Mouse (Mus musculus): ENCODE measurements around the gene Dnah14. TPM values are rescaled to one million over a fixed set of nuclear protein-coding genes. Genes with fewer than 3 reads are reported as not detected.
A peak's percentile ranks its signal among the peaks of the same experiment; 100 is the strongest.

The Dnah14 gene
- 0.61 and 0.94 TPM in 2 replicates for polyA plus RNA-seq (2014; fragmentation: Nextera tagmentation; extraction: Ambion mirVana)

GRCm38 (mm10) chr1:181576322-181576721 is at the start of gene Dnah14:
Dnah14 (plus strand) TSS chr1:181576559.
- 82% methylated on average over 12 of the region's 12 CpGs for WGBS

DNA sequence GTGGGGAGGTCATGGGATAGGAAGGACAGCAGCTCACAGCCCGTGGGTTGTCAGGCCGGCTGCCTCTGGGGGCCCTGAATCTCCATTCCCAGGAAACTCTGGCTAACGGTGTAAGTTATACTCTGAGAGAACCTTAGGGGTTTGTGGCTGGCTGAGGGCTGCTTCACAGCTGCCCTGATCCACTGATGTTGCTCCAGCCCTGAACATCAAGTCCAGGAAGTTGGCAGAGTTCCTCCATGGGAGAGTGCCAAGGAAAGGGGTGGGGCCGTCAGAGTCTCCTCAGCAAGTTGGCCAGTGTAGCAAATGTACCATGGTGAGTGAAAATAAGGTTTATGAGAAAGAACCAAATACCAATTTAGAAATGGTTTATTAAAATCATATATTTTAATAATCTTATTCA is 47.0 kb upstream of the Dnah14 start:
- ATAC-seq (ENCODE audit: low read depth) = no peak

More at GRCm38 (mm10) chr1:181576322-181576721, at the start of gene Dnah14:
- Histone ChIP-seq H3K27me3 (ENCODE audit: control insufficient read depth, insufficient read depth, low read length) (no peaks in the 10 kb centered on the region), H3K4me1 (ENCODE audit: control insufficient read depth, insufficient read depth, low read length) (no peaks in the 10 kb centered on the region), H3K9ac (replicated peaks; ENCODE audit: low read depth, low read length) (no peak within 1 kb of the TSS), H3K4me2 (ENCODE audit: low read depth, low read length) (no peak within 1 kb of the TSS), H3K4me3 (ENCODE audit: low read depth, low read length) (no peak within 1 kb of the TSS), H3K27ac (ENCODE audit: low read depth, low read length) (no peak within 1 kb of the TSS), H3K9me3 (ENCODE audit: control insufficient read depth, low read length) (no peaks in the 10 kb centered on the region), H3K36me3 (ENCODE audit: control insufficient read depth, insufficient read depth, low read length) (no peaks in the 10 kb centered on the region)
- ATAC-seq (ENCODE audit: low read depth) = no peak

DNA sequence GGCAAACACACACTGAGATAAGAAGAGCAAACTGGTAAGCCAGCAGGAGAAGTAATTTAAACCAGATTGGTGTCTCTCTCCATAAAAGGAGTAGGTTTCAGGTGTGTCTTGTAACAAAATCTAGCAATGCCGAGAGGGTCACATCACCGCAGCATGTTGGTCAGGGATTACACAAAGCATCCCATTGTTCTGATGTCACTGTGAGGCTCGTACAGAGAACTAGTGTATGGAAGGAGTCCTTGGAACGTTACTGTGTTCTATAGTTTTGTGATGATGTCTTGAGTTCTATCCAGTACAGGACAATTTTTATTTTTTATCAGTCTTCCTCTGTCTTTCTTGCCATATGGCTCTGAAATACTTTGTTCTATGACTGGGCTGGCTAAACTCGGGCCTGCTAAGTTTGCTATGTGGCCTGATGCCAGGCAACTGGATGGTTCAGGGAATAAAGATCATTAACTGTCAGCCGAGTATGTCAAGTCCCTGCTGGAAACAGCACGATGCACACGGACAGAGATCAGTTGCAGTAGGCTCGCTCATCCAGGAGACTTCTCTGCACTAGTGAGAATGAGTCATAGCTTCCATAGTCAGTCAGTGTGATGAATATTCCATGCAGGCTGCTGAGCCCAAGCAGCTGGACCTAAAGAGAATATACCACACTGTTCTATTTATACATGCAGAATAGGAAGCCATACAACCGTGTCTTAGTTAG is 41.0 kb upstream of the Dnah14 start:
- no peaks in the 10 kb centered on the region for H3K27me3 ChIP-seq (ENCODE audit: control insufficient read depth, insufficient read depth, low read length)

More for the DNA sequence above, 47.0 kb upstream of the Dnah14 start:
- Histone ChIP-seq H3K27ac (ENCODE audit: low read depth, low read length) (no peak overlapping the region), H3K9ac (replicated peaks; ENCODE audit: low read depth, low read length) (no peak overlapping the region), H3K4me2 (ENCODE audit: low read depth, low read length) (no peak overlapping the region), H3K4me1 (ENCODE audit: control insufficient read depth, insufficient read depth, low read length) (no peaks in the 10 kb centered on the region), H3K4me3 (ENCODE audit: low read depth, low read length) (no peak overlapping the region), H3K27me3 (ENCODE audit: control insufficient read depth, insufficient read depth, low read length) (no peaks in the 10 kb centered on the region), H3K9me3 (ENCODE audit: control insufficient read depth, low read length) (no peaks in the 10 kb centered on the region), H3K36me3 (ENCODE audit: control insufficient read depth, insufficient read depth, low read length) (no peaks in the 10 kb centered on the region)
- 74% methylated on average over 4 of the region's 4 CpGs for WGBS

GRCm38 (mm10) chr1:181537627-181538525 is 38.5 kb upstream of the Dnah14 start:
- 94% methylated on average over 9 of the region's 9 CpGs for WGBS
- no peak overlapping the region for H3K4me2 ChIP-seq (ENCODE audit: low read depth, low read length)
- H3K4me3 ChIP-seq (ENCODE audit: low read depth, low read length) = no peak overlapping the region
- H3K4me1 ChIP-seq (ENCODE audit: control insufficient read depth, insufficient read depth, low read length) = no peaks in the 10 kb centered on the region
- H3K9me3 ChIP-seq (ENCODE audit: control insufficient read depth, low read length) = no peaks in the 10 kb centered on the region
- no peak for ATAC-seq (ENCODE audit: low read depth)
- H3K9ac ChIP-seq (replicated peaks; ENCODE audit: low read depth, low read length) = no peak overlapping the region
- no peak overlapping the region for H3K27ac ChIP-seq (ENCODE audit: low read depth, low read length)
- H3K27me3 ChIP-seq (ENCODE audit: control insufficient read depth, insufficient read depth, low read length) = no peaks in the 10 kb centered on the region
- H3K36me3 ChIP-seq (ENCODE audit: control insufficient read depth, insufficient read depth, low read length) = no peaks in the 10 kb centered on the region

More for the DNA sequence above, 41.0 kb upstream of the Dnah14 start:
- no peak overlapping the region for H3K9ac ChIP-seq (replicated peaks; ENCODE audit: low read depth, low read length)
- no peaks in the 10 kb centered on the region for H3K9me3 ChIP-seq (ENCODE audit: control insufficient read depth, low read length)
- no peak overlapping the region for H3K27ac ChIP-seq (ENCODE audit: low read depth, low read length)
- no peaks in the 10 kb centered on the region for H3K36me3 ChIP-seq (ENCODE audit: control insufficient read depth, insufficient read depth, low read length)
- no peak overlapping the region for H3K4me3 ChIP-seq (ENCODE audit: low read depth, low read length)
- ATAC-seq (ENCODE audit: low read depth) = no peak
- WGBS = 51% methylated on average over 10 of the region's 10 CpGs
- H3K4me2 ChIP-seq (ENCODE audit: low read depth, low read length) = no peak overlapping the region
- H3K4me1 ChIP-seq (ENCODE audit: control insufficient read depth, insufficient read depth, low read length) = no peaks in the 10 kb centered on the region

DNA sequence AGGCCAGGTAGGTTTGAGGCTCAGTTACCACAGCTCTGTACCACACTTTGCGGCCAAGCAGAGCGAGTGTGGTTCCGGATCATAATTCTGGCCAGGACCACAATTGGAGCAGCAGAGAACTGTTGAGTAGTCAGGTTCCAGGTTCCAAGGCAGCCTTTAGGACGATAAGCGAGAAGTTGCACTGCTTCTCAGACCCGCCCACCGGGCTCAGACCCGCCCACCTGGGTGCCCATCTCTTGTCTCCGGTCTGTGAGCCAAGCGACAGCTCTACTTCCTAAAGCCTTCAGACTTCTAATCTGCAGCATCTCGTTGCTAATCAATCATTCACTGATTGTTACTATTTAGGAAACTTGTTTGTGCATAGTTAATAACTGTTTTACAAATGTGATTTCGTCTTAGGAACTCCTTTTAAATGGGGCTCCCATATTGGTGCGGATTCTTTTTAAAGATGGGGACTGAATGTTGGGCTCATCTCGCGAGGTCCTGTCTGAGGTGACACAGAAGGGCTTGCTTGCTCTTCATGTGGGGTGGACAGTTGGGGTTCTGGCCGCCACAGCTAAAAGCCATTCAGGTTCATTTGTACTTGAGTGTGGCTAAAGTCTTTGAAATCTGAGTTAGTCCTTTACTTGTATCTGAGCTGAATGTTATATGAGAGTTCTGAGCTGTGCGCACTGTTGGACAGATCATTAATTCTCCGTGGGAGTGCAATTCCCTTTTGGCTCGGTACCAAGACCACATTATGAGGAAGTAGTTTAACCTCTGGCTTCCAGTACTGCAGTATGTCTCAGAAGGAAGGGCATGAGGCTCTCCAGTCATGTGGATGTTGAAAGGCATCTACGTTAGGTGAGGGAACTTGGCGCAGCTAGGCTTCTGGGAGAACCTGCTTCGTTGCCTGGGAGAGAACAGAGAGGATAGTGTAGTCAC is 36.3 kb upstream of the Dnah14 start:
- no peaks in the 10 kb centered on the region for H3K27me3 ChIP-seq (ENCODE audit: control insufficient read depth, insufficient read depth, low read length)
- 72% methylated on average over 22 of the region's 22 CpGs for WGBS
- H3K36me3 ChIP-seq (ENCODE audit: control insufficient read depth, insufficient read depth, low read length) = no peaks in the 10 kb centered on the region
- ATAC-seq (ENCODE audit: low read depth) = no peak
- H3K9ac ChIP-seq (replicated peaks; ENCODE audit: low read depth, low read length) = no peak overlapping the region
- no peak overlapping the region for H3K4me2 ChIP-seq (ENCODE audit: low read depth, low read length)
- H3K4me3 ChIP-seq (ENCODE audit: low read depth, low read length) = no peak overlapping the region
- no peaks in the 10 kb centered on the region for H3K9me3 ChIP-seq (ENCODE audit: control insufficient read depth, low read length)
- H3K4me1 ChIP-seq (ENCODE audit: control insufficient read depth, insufficient read depth, low read length) = no peaks in the 10 kb centered on the region
- H3K27ac ChIP-seq (ENCODE audit: low read depth, low read length) = no peak overlapping the region

DNA sequence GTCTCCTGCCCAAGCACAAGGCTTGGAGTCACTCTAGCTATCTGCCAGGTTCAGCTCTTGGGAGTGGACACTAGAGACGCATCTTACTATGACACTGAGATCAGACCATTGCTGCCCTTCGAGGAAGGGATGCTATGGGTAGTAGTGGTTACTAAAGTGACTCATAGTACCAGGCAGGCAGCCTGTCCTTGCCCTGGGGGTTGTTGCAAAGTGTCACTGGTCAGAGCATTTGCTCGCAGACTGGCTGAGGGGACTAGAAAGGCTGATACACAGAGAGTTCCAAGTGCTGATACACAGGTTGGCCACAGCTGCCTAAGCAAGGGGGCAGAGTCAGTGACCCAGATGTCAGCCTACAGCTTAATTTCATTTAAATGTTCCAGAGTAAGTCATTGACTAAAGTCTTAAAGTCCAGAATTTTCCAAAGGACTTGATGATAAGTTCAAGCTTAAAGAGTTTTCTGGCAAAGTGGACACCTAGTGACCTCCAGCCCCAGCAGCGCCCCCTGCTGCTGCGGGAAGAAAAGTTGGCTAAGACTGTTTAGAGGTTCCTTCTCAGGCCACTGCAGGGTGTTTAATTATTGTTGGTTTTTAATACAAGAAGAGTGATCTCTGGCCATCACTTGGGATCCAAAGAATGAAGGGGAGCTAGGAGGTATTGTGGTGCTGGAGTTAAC is 32.5 kb upstream of the Dnah14 start:
- WGBS = 77% methylated on average over 5 of the region's 5 CpGs

GRCm38 (mm10) chr1:181545044-181545772 is 31.2 kb upstream of the Dnah14 start:
- Histone ChIP-seq H3K27me3 (ENCODE audit: control insufficient read depth, insufficient read depth, low read length) (no peaks in the 10 kb centered on the region), H3K27ac (ENCODE audit: low read depth, low read length) (no peak overlapping the region), H3K9ac (replicated peaks; ENCODE audit: low read depth, low read length) (no peak overlapping the region), H3K4me3 (ENCODE audit: low read depth, low read length) (no peak overlapping the region), H3K36me3 (ENCODE audit: control insufficient read depth, insufficient read depth, low read length) (no peaks in the 10 kb centered on the region), H3K4me2 (ENCODE audit: low read depth, low read length) (peak overlapping the region; percentile 42), H3K9me3 (ENCODE audit: control insufficient read depth, low read length) (no peaks in the 10 kb centered on the region), H3K4me1 (ENCODE audit: control insufficient read depth, insufficient read depth, low read length) (no peaks in the 10 kb centered on the region)
- peak; percentile 87 for ATAC-seq (ENCODE audit: low read depth)
- whole genome bisulfite sequencing = 29% methylated on average over 23 of the region's 23 CpGs

More for the DNA sequence above, 32.5 kb upstream of the Dnah14 start:
- no peaks in the 10 kb centered on the region for H3K9me3 ChIP-seq (ENCODE audit: control insufficient read depth, low read length)
- H3K9ac ChIP-seq (replicated peaks; ENCODE audit: low read depth, low read length) = no peak overlapping the region
- no peak overlapping the region for H3K4me3 ChIP-seq (ENCODE audit: low read depth, low read length)
- no peaks in the 10 kb centered on the region for H3K27me3 ChIP-seq (ENCODE audit: control insufficient read depth, insufficient read depth, low read length)
- no peak for ATAC-seq (ENCODE audit: low read depth)
- H3K4me2 ChIP-seq (ENCODE audit: low read depth, low read length) = no peak overlapping the region
- H3K4me1 ChIP-seq (ENCODE audit: control insufficient read depth, insufficient read depth, low read length) = no peaks in the 10 kb centered on the region
- H3K36me3 ChIP-seq (ENCODE audit: control insufficient read depth, insufficient read depth, low read length) = no peaks in the 10 kb centered on the region
- H3K27ac ChIP-seq (ENCODE audit: low read depth, low read length) = no peak overlapping the region

- Histone ChIP-seq H3K9me3 (ENCODE audit: control insufficient read depth, low read length) (no peaks in the 10 kb centered on the region), H3K36me3 (ENCODE audit: control insufficient read depth, insufficient read depth, low read length) (no peaks in the 10 kb centered on the region), H3K27ac (ENCODE audit: low read depth, low read length) (no peak overlapping the region), H3K4me3 (ENCODE audit: low read depth, low read length) (no peak overlapping the region), H3K27me3 (ENCODE audit: control insufficient read depth, insufficient read depth, low read length) (no peaks in the 10 kb centered on the region), H3K4me1 (ENCODE audit: control insufficient read depth, insufficient read depth, low read length) (0 out of 2 replicates have a peak, but pooled peaks cover 5% of the 10 kb centered on the region), H3K9ac (replicated peaks; ENCODE audit: low read depth, low read length) (no peak overlapping the region), H3K4me2 (ENCODE audit: low read depth, low read length) (no peak overlapping the region)
- ATAC-seq (ENCODE audit: low read depth) = no peak
- 93% methylated on average over 8 of the region's 8 CpGs for WGBS
Measured at GRCm38 (mm10) chr1:181549987-181550386, 26.4 kb upstream of the Dnah14 start.

All from neural tube, embryonic 14.5 days (tissue).